Mouse (Mus musculus) embryo, embryonic 9.5 days (tissue): ENCODE measurements around the gene Recql5.

Experiments
- DNase-seq: peaks from one replicate; pipeline ENCODE4 v3.0.0-alpha.2; 2017; ENCODE audit errors: extremely low spot score

Gene Recql5

GRCm38 (mm10) chr11:115939690-115940329 is 6.5 kb upstream of the Recql5 start:
- DNase-seq, result peak; percentile 48

- no peak for DNase-seq
Observed at GRCm38 (mm10) chr11:115933747-115934110, 452 bp upstream of the Recql5 start.

GRCm38 (mm10) chr11:115931235-115931634 is 2.0 kb downstream of the Recql5 start:
- no peak for DNase-seq

- no peak for DNase-seq
Observed at GRCm38 (mm10) chr11:115929818-115930217, 3.5 kb downstream of the Recql5 start.

GRCm38 (mm10) chr11:115929031-115929430 is 4.2 kb downstream of the Recql5 start:
- no peak for DNase-seq

- no peak for DNase-seq
Observed at GRCm38 (mm10) chr11:115921986-115922385, 11.3 kb downstream of the Recql5 start.

- DNase-seq, result no peak
Observed at GRCm38 (mm10) chr11:115920110-115920818, 13.0 kb downstream of the Recql5 start.

GRCm38 (mm10) chr11:115919073-115919472 is 14.2 kb downstream of the Recql5 start:
- no peak for DNase-seq

GRCm38 (mm10) chr11:115918637-115919036 is 14.6 kb downstream of the Recql5 start:
- DNase-seq, result no peak

- DNase-seq, result no peak
Observed at GRCm38 (mm10) chr11:115916579-115916978, 16.7 kb downstream of the Recql5 start.

- no peak for DNase-seq
Observed at GRCm38 (mm10) chr11:115911632-115912376, 21.5 kb downstream of the Recql5 start, which contains the start of gene Smim6. TSS of gene Smim6 (plus strand) at chr11:115912017.

- no peak for DNase-seq
Observed at GRCm38 (mm10) chr11:115911134-115911561, 22.1 kb downstream of the Recql5 start.

- no peak for DNase-seq
Observed at GRCm38 (mm10) chr11:115906521-115906920, 26.8 kb downstream of the Recql5 start.

- DNase-seq, result no peak
Observed at GRCm38 (mm10) chr11:115906116-115906515, 27.2 kb downstream of the Recql5 start.

GRCm38 (mm10) chr11:115904956-115905790 is 28.1 kb downstream of the Recql5 start:
- DNase-seq, result no peak

GRCm38 (mm10) chr11:115904231-115904955 is 28.9 kb downstream of the Recql5 start:
- no peak for DNase-seq

- DNase-seq, result no peak
Observed at GRCm38 (mm10) chr11:115903384-115904230, 29.7 kb downstream of the Recql5 start.

GRCm38 (mm10) chr11:115902831-115903230 is 30.4 kb downstream of the Recql5 start:
- no peak for DNase-seq

GRCm38 (mm10) chr11:115902177-115902576 is 31.1 kb downstream of the Recql5 start:
- no peak for DNase-seq
